11 mouse cellular contexts compared by ENCODE assay signal in genomic region chr14:21966276-21966675, GRCm38 (mm10). TPM values are rescaled to one million over a fixed set of nuclear protein-coding genes. Genes with fewer than 3 reads are reported as not detected.
"Had no signal": no experiment of that assay in that cellular context is flagged by ENCODE, and none has a peak within 500 bp of the region (broad histone marks: within the 10 kb centered on the region; RNA-seq: fewer than 3 reads in every experiment).

No protein-coding gene starts in this region.

- ATAC-seq: midbrain, embryonic 13.5 days; midbrain, embryonic 15.5 days had no signal

- DNase-seq: lung, adult 18-20 months; lung, embryonic 14.5 days; lung, postnatal 10 days; lung, postnatal 4 days; right cerebral cortex, postnatal 14 days; thymus, adult 18-20 months; thymus, postnatal 14 days; thymus, postnatal 36 days had no signal

RNA-seq across cellular contexts. Expression of gene Lrmda, which starts 53.2 kb away (rescaled TPM):
- total RNA-seq: midbrain, postnatal 0 days had no signal
